Mouse (Mus musculus): ENCODE measurements around the gene Cdc34b. TPM values are rescaled to one million over a fixed set of nuclear protein-coding genes. Genes with fewer than 3 reads are reported as not detected.

Cdc34b gene
- polyA plus RNA-seq, 1 experiment from 2014 or later: not detected

DNA sequence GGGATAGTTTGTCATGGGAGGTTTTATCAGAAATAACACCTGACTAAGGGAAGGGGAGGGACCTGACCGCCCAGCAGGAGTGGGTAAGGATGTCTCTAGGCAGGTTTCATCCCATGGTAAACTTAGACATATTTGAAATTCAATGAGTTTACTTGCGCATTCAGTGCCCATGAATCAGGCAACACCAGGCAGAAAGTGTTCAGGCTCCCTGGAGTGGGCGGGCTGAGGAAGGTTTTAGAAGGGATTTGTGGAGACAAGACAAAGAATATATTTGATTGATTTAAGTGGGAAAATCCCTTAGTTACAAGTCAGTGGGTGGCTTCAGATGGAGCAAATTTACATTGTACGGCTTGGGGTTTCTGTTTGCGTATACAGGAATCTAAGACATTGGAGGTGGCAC lies 26.0 kb upstream of the Cdc34b start:
- H3K27me3 ChIP-seq: no peaks in the 10 kb centered on the region
- no peak overlapping the region for H3K9ac ChIP-seq
- WGBS: 66% methylated on average over 5 of the region's 5 CpGs
- H3K36me3 ChIP-seq: no peaks in the 10 kb centered on the region
- H3K4me3 ChIP-seq (replicated peaks): no peak overlapping the region
- ATAC-seq (ENCODE audit: insufficient number of reproducible peaks, low FRiP score, low TSS enrichment, low read depth): no peak
- no peaks in the 10 kb centered on the region for H3K9me3 ChIP-seq (replicated peaks)
- no peak overlapping the region for H3K4me2 ChIP-seq (replicated peaks)
- peaks cover 30% of the 10 kb centered on the region for H3K4me1 ChIP-seq
- no peak overlapping the region for H3K27ac ChIP-seq (replicated peaks)

DNA sequence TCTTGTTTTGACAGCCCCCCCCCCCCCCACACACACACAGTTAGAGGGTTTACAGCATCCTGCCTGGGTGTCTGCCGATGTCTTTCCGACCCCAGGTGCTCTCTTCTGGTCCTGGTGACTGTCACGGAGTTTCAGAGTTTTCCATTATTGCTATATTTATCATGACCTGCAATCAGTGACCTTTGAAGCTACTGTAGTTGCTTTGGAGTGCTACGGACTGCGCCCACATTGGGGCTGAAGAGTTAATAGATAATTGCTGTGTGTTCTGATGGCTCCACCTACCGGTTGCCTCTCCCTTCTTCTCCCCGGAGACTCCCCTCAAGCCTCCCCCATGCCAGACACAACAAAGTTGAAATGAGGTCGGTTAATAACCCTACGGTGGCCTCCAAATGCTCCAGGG lies 24.8 kb upstream of the Cdc34b start:
- Histone ChIP-seq H3K9me3 (replicated peaks) (no peaks in the 10 kb centered on the region), H3K4me3 (replicated peaks) (no peak overlapping the region), H3K4me1 (peaks cover 30% of the 10 kb centered on the region), H3K36me3 (no peaks in the 10 kb centered on the region), H3K9ac (no peak overlapping the region), H3K27ac (replicated peaks) (no peak overlapping the region), H3K4me2 (replicated peaks) (0 out of 2 replicates have a peak overlapping the region, but pooled peaks have one; percentile 2), H3K27me3 (no peaks in the 10 kb centered on the region)
- WGBS: 14% methylated on average over 9 of the region's 9 CpGs
- ATAC-seq (ENCODE audit: insufficient number of reproducible peaks, low FRiP score, low TSS enrichment, low read depth): peak; percentile 16; the same call in 1 of the 2 replicates

DNA sequence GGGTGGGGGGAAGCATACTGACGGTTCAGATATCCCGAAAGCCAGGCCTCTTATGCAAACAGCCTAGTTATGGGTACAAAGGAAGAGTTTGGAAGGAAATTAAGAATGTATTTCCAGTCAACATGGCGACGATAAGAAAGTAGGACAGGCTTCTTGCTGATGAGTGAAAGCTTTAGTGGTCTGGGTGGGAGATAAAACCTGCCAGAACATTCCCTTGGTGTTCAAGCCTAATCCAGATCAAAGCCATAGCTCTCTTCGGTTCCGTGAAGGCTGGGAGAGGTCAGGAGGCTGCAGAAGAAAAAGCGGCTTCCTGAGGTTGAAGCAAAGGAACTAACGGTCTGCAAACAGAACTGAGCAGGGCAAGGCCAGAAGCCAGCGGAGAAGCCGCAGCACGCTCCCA lies 24.3 kb upstream of the Cdc34b start:
- Histone ChIP-seq H3K27me3 (no peaks in the 10 kb centered on the region), H3K9me3 (replicated peaks) (no peaks in the 10 kb centered on the region), H3K4me1 (peaks cover 30% of the 10 kb centered on the region), H3K4me3 (replicated peaks) (no peak overlapping the region), H3K9ac (no peak overlapping the region), H3K36me3 (no peaks in the 10 kb centered on the region), H3K27ac (replicated peaks) (no peak overlapping the region), H3K4me2 (replicated peaks) (0 out of 2 replicates have a peak overlapping the region, but pooled peaks have one; percentile 2)
- WGBS: 38% methylated on average over 11 of the region's 11 CpGs
- no peak for ATAC-seq (ENCODE audit: insufficient number of reproducible peaks, low FRiP score, low TSS enrichment, low read depth)

DNA sequence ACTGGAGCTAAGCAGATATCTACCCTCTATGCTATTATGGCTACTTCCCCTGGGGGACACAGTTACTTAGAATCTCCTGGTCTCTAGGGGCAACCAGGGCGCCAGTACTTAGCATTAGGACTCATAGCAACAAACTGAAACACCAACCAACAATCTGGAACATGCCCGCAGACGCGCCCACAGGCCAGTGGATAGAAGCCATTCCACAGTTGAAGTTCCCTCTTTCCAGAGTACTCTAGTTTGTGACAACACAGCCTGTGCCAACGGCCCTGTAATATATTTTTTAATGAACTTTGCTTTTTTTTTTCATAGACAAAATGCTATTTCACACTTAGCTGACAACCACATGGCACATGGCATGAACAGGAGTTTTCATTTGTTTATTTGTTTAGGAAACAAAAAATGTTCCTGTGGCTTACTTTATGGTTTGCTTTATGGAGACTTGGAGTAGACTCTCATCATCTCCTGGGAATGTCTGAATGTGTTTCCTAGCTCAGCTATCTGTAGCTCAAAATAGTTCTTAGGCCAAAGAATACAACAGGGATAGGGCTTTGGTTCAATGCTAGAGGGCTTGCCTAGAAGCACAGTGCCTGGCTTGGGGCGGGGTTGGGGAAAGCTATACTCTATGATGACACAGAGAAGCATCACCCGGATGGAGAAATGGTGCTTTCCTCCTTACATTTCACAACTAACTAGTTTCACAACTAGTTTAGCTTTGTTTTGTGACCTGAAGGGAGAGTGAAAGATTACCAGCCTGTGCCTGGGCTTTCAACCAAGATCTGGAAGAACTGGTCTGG lies 23.3 kb upstream of the Cdc34b start:
- H3K36me3 ChIP-seq: no peaks in the 10 kb centered on the region
- no peak overlapping the region for H3K4me3 ChIP-seq (replicated peaks)
- no peaks in the 10 kb centered on the region for H3K27me3 ChIP-seq
- peaks cover 23% of the 10 kb centered on the region for H3K4me1 ChIP-seq
- no peak overlapping the region; the same call in 1 of the 2 replicates for H3K27ac ChIP-seq (replicated peaks)
- H3K9ac ChIP-seq: no peak overlapping the region
- H3K4me2 ChIP-seq (replicated peaks): no peak overlapping the region
- ATAC-seq (ENCODE audit: insufficient number of reproducible peaks, low FRiP score, low TSS enrichment, low read depth): no peak
- no peaks in the 10 kb centered on the region for H3K9me3 ChIP-seq (replicated peaks)
- WGBS: 76% methylated on average over 7 of the region's 7 CpGs

DNA sequence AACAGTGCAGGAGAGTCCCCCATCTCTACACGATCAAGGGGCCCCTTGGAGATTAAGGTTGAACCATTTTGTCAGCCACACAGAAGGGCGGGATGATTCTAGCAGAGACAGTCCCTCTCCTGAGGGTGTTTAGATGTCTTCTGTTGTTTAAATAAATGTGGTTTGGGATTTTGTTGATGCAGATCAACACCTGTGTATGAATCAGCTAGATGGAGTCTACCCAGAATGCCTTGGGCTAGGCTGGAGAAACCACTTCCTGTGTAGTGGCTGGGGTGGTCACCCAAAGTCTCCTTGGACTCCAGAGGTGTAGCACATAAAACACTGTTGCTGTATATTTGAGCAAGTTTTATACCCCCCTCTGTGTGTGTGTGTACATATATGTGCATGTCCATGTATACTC lies 22.4 kb upstream of the Cdc34b start:
- 66% methylated on average over 2 of the region's 2 CpGs for WGBS

DNA sequence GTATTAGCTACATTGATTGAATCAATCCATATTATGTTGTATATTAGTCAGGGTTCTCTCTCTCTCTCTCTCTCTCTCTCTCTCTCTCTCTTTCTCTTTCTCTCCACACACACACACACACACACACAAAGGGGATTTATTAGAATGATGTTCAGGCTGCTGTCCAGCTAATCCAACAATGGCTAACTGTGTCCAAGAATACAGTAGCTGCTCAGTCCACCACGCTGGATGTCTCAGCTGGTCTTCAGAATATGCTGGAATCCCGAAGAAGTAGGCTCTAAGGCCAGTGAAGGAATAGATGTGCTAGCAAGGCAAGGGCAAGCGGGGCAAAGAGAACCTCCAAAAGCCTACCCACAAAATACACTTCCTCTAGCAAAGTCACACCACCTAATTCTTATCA lies 14.3 kb upstream of the Cdc34b start:
- 89% methylated on average over 3 of the region's 3 CpGs for WGBS
- no peaks in the 10 kb centered on the region for H3K4me1 ChIP-seq
- no peaks in the 10 kb centered on the region for H3K9me3 ChIP-seq (replicated peaks)
- no peak overlapping the region for H3K4me3 ChIP-seq (replicated peaks)
- H3K9ac ChIP-seq: no peak overlapping the region
- H3K27me3 ChIP-seq: no peaks in the 10 kb centered on the region
- no peak overlapping the region for H3K27ac ChIP-seq (replicated peaks)
- no peaks in the 10 kb centered on the region for H3K36me3 ChIP-seq
- H3K4me2 ChIP-seq (replicated peaks): no peak overlapping the region
- ATAC-seq (ENCODE audit: insufficient number of reproducible peaks, low FRiP score, low TSS enrichment, low read depth): no peak

More for the DNA sequence above, 22.4 kb upstream of the Cdc34b start:
- Histone ChIP-seq H3K9me3 (replicated peaks) (no peaks in the 10 kb centered on the region), H3K4me3 (replicated peaks) (no peak overlapping the region), H3K27ac (replicated peaks) (no peak overlapping the region), H3K27me3 (no peaks in the 10 kb centered on the region), H3K4me2 (replicated peaks) (no peak overlapping the region), H3K4me1 (peaks cover 16% of the 10 kb centered on the region), H3K9ac (no peak overlapping the region), H3K36me3 (no peaks in the 10 kb centered on the region)
- ATAC-seq (ENCODE audit: insufficient number of reproducible peaks, low FRiP score, low TSS enrichment, low read depth): no peak

DNA sequence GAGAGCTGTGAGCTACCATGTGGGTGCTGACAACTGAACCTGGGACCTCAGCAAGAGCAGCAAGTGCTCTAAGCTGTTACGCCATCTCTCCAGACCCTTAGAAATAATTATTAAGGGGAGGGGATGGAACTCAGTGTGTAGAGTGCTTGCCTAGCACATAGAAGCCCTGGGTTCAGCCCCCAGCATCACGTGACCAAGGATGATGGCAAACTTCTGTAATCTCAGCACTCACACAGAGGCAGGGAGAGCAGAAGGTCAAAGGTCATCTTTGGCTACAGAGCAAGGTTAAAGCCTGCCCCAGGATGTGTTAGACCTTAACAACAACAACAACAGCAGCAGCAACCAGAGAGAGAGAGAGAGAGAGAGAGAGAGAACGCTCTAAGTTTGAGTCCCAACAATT lies 13.0 kb upstream of the Cdc34b start:
- Histone ChIP-seq H3K4me1 (no peaks in the 10 kb centered on the region), H3K4me3 (replicated peaks) (no peak overlapping the region), H3K9me3 (replicated peaks) (no peaks in the 10 kb centered on the region), H3K4me2 (replicated peaks) (no peak overlapping the region), H3K27ac (replicated peaks) (no peak overlapping the region), H3K9ac (no peak overlapping the region), H3K36me3 (no peaks in the 10 kb centered on the region), H3K27me3 (no peaks in the 10 kb centered on the region)
- 73% methylated on average over 3 of the region's 3 CpGs for WGBS
- no peak for ATAC-seq (ENCODE audit: insufficient number of reproducible peaks, low FRiP score, low TSS enrichment, low read depth)

DNA sequence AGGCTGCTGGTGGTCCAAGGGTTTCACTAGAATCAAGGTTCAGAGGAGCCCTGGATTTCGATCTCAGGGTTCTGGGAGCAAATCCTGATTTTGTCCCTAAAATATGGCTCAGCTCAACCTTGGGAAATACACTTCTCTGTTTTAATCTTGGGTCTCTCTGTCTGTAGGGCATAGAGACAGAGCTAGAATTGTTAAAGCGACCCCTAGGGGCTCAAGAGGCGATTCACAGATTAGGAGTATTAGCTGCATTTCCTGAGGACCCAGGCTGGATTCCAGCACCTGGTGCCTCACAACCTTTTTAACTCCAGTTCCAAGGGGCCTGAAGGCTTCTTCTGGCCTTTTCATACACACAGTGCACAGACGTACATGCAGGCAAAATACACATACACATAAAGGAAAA lies 12.0 kb upstream of the Cdc34b start:
- Histone ChIP-seq H3K9me3 (replicated peaks) (no peaks in the 10 kb centered on the region), H3K4me2 (replicated peaks) (no peak overlapping the region), H3K36me3 (no peaks in the 10 kb centered on the region), H3K4me1 (no peaks in the 10 kb centered on the region), H3K27ac (replicated peaks) (no peak overlapping the region), H3K9ac (no peak overlapping the region), H3K4me3 (replicated peaks) (no peak overlapping the region), H3K27me3 (no peaks in the 10 kb centered on the region)
- WGBS: 25% methylated on average over 4 of the region's 4 CpGs
- no peak for ATAC-seq (ENCODE audit: insufficient number of reproducible peaks, low FRiP score, low TSS enrichment, low read depth)

DNA sequence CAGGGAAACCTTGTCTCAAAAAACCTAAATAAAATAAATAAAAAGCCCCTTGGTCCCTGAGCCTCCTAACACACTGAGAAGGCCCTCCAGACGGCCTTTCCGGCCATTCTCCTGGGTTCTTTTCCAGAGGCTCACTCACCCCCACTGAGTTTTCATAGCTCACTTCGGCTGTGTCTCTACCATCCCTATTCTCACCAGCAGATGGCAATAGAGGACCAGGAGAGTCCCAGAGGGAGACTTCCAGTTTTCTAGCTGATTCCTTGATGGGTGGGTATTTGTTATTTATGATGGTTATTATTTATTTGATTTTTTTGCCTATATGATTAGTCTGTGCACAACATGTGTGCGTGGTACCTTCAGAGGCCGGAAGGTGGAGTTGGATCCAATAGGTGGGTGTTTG lies 11.3 kb upstream of the Cdc34b start:
- Histone ChIP-seq H3K4me3 (replicated peaks) (no peak overlapping the region), H3K27me3 (no peaks in the 10 kb centered on the region), H3K4me1 (no peaks in the 10 kb centered on the region), H3K4me2 (replicated peaks) (no peak overlapping the region), H3K36me3 (no peaks in the 10 kb centered on the region), H3K27ac (replicated peaks) (no peak overlapping the region), H3K9me3 (replicated peaks) (no peaks in the 10 kb centered on the region), H3K9ac (no peak overlapping the region)
- WGBS: 25% methylated on average over 5 of the region's 5 CpGs
- ATAC-seq (ENCODE audit: insufficient number of reproducible peaks, low FRiP score, low TSS enrichment, low read depth): no peak

DNA sequence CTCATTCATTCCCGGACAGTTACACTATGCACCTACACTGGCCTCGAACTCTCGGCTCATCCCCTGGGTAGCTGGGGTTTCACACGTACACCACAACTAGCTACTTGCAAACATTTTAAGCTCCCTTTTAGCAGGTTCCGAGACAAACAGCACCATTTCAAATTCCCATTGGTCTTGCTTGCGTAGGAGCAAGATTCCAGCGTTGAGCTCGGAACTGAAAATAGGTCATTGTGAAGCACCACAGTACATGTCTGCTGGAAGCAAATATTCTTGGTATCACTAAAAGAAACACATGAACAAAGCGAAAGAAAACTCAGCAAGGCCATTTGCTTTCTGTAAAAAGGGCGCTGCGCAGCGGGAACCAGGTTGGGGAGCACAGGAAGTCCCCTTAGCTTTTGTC lies 10.4 kb upstream of the Cdc34b start:
- no peak overlapping the region for H3K27ac ChIP-seq (replicated peaks)
- no peak overlapping the region for H3K4me2 ChIP-seq (replicated peaks)
- H3K4me1 ChIP-seq: no peaks in the 10 kb centered on the region
- H3K9ac ChIP-seq: no peak overlapping the region
- no peak overlapping the region for H3K4me3 ChIP-seq (replicated peaks)
- no peaks in the 10 kb centered on the region for H3K9me3 ChIP-seq (replicated peaks)
- no peaks in the 10 kb centered on the region for H3K27me3 ChIP-seq
- 88% methylated on average over 12 of the region's 12 CpGs for WGBS
- no peak for ATAC-seq (ENCODE audit: insufficient number of reproducible peaks, low FRiP score, low TSS enrichment, low read depth)
- H3K36me3 ChIP-seq: no peaks in the 10 kb centered on the region

DNA sequence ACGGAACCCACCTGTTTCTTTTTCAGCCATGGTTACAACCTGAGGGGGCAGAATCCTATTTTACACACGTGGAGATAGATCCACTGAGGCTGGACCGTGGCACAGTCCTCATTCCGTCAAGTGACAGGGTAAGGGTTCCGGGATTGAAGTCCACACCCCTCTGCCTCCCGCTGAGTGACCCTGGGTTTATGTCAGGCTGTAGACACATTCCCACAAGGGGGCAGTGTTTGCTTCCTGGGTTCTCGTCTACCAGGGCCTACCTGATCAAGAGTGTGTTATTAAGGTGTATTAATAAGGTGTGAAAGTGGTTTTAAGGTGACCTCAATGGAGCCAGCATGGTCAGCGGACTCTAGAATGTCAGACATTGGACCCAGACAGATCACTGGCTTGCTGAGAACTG lies 8.8 kb upstream of the Cdc34b start:
- no peak overlapping the region for H3K27ac ChIP-seq (replicated peaks)
- no peaks in the 10 kb centered on the region for H3K4me1 ChIP-seq
- H3K4me2 ChIP-seq (replicated peaks): no peak overlapping the region
- no peak overlapping the region for H3K4me3 ChIP-seq (replicated peaks)
- no peaks in the 10 kb centered on the region for H3K27me3 ChIP-seq
- ATAC-seq (ENCODE audit: insufficient number of reproducible peaks, low FRiP score, low TSS enrichment, low read depth): no peak
- H3K9ac ChIP-seq: no peak overlapping the region
- H3K9me3 ChIP-seq (replicated peaks): no peaks in the 10 kb centered on the region
- no peaks in the 10 kb centered on the region for H3K36me3 ChIP-seq
- WGBS: 40% methylated on average over 8 of the region's 8 CpGs

DNA sequence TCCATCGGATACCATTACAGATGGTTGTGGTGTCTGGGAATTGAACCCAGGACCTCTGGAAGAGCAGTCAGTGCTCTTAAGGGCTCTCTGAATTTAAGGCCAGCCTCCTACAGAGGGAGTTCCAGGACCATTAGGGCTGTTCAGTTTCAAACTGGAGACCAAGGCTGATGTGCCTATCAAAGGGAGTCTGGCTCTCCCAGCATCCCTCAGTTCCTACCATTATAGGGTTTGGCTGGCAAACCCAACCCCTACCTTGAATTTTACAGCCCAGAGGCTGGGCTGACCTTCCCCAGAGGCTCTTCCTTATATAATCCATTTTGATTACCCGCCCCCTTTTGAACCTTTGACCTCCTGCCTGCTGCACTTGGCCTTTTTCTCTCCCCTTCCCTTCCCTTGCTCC lies 5.8 kb upstream of the Cdc34b start:
- no peak overlapping the region for H3K4me2 ChIP-seq (replicated peaks)
- no peak overlapping the region for H3K4me3 ChIP-seq (replicated peaks)
- no peak for ATAC-seq (ENCODE audit: insufficient number of reproducible peaks, low FRiP score, low TSS enrichment, low read depth)
- no peaks in the 10 kb centered on the region for H3K27me3 ChIP-seq
- WGBS: 77% methylated on average over 2 of the region's 2 CpGs
- H3K9ac ChIP-seq: no peak overlapping the region
- no peaks in the 10 kb centered on the region for H3K4me1 ChIP-seq
- no peak overlapping the region for H3K27ac ChIP-seq (replicated peaks)
- H3K9me3 ChIP-seq (replicated peaks): no peaks in the 10 kb centered on the region
- H3K36me3 ChIP-seq: no peaks in the 10 kb centered on the region
